Mouse (Mus musculus) CH12.LX (cell line): ENCODE data around the gene Ank3. TPM values are rescaled to one million over a fixed set of nuclear protein-coding genes. Genes with fewer than 3 reads are reported as not detected.

Experiments used
- DNase-seq: peaks from one replicate; pipeline ENCODE4 v3.0.0-alpha.2; 2013; ENCODE audit errors: extremely low read depth
- H3K27ac ChIP-seq: 2 replicates; pipeline ENCODE4 v1.5.1; 2012; ENCODE audit warnings: low read depth, mild to moderate bottlenecking, control low read depth, moderate library complexity; ENCODE audit not compliant: insufficient read depth
- H3K27me3 ChIP-seq: replicated peaks from 2 replicates; pipeline ENCODE3; 2012; ENCODE audit warnings: inconsistent platforms
- H3K36me3 ChIP-seq, 2 experiments: replicated peaks in 1 of 2; 2 replicates each; pipeline versions ENCODE3 to v1.6.1; 2012; ENCODE audit warnings: inconsistent platforms in 1 of 2, low read length in 1 of 2, mild to moderate bottlenecking in 1 of 2, mixed read lengths in 1 of 2, moderate library complexity in 1 of 2; ENCODE audit not compliant: control insufficient read depth in 1 of 2, insufficient read depth in 1 of 2
- H3K4me1 ChIP-seq, 2 experiments: 2 replicates each; pipeline ENCODE4 v1.6.1; 2012; ENCODE audit warnings: inconsistent platforms in 1 of 2, moderate library complexity in 1 of 2; ENCODE audit not compliant: insufficient read depth in 2 of 2, control insufficient read depth in 1 of 2
- H3K4me2 ChIP-seq: 2 replicates; pipeline ENCODE4 v1.6.1; 2012; ENCODE audit warnings: low read depth, mild to moderate bottlenecking, control low read depth; ENCODE audit not compliant: poor library complexity, insufficient read depth, severe bottlenecking
- H3K4me3 ChIP-seq, 3 experiments: fragments of 150-350 bp in 1 of 3; sonication (generic) in 1 of 3; replicated peaks in 1 of 3; 2 replicates each; pipeline versions ENCODE3 to v1.5.1; 2011 to 2012; ENCODE audit warnings: low read depth in 2 of 3, low read length in 2 of 3, mild to moderate bottlenecking in 2 of 3, moderate library complexity in 2 of 3, control low read depth in 1 of 3, improper control_type of control experiment in 1 of 3, inconsistent platforms in 1 of 3, mixed read lengths in 1 of 3; ENCODE audit not compliant: poor library complexity in 1 of 3
- H3K79me2 ChIP-seq: replicated peaks from 2 replicates; pipeline ENCODE4 v1.6.1; 2012; ENCODE audit warnings: mild to moderate bottlenecking, moderate library complexity; ENCODE audit not compliant: control insufficient read depth, poor library complexity, insufficient read depth, severe bottlenecking; ENCODE audit errors: extremely low read depth
- H3K9ac ChIP-seq: 2 replicates; pipeline ENCODE4 v1.6.1; 2012; ENCODE audit warnings: low read depth, mild to moderate bottlenecking, control low read depth, moderate library complexity; ENCODE audit not compliant: insufficient read depth
- H3K9me3 ChIP-seq: replicated peaks from 2 replicates; pipeline ENCODE3; 2012; ENCODE audit warnings: low read length, inconsistent platforms, mixed read lengths
- CHD1 ChIP-seq: IDR thresholded peaks from 2 replicates; pipeline ENCODE4 v1.6.1; 2012; ENCODE audit warnings: low read depth, low read length, improper control_type of control experiment, inconsistent platforms
- CHD2 ChIP-seq: IDR thresholded peaks from 2 replicates; pipeline ENCODE4 v1.6.1; 2011; ENCODE audit warnings: low read length, improper control_type of control experiment
- CTCF ChIP-seq, 2 experiments: IDR thresholded peaks in 1 of 2; conservative IDR thresholded peaks in 1 of 2; 2 replicates each; pipeline ENCODE4 v1.5.1; 2011 to 2012; ENCODE audit warnings: low read depth in 2 of 2, low read length in 2 of 2, improper control_type of control experiment in 1 of 2, inconsistent platforms in 1 of 2, mild to moderate bottlenecking in 1 of 2, moderate library complexity in 1 of 2
- E2F4 ChIP-seq: IDR thresholded peaks from 2 replicates; pipeline ENCODE4 v1.6.1; 2011; ENCODE audit warnings: low read depth, low read length, improper control_type of control experiment; ENCODE audit not compliant: insufficient replicate concordance
- ELF1 ChIP-seq: IDR thresholded peaks from 2 replicates; pipeline ENCODE4 v1.6.1; 2014; ENCODE audit warnings: low read depth, mild to moderate bottlenecking, inconsistent platforms, low read length, improper control_type of control experiment
- EP300 ChIP-seq: IDR thresholded peaks from 2 replicates; pipeline ENCODE4 v1.6.1; 2011; ENCODE audit warnings: low read length, improper control_type of control experiment
- ETS1 ChIP-seq: conservative IDR thresholded peaks from 2 replicates; pipeline ENCODE4 v1.6.1; 2012; ENCODE audit warnings: low read depth, mild to moderate bottlenecking, inconsistent platforms, low read length, improper control_type of control experiment, moderate library complexity
- HCFC1 ChIP-seq: IDR thresholded peaks from 2 replicates; pipeline ENCODE4 v1.6.1; 2012; ENCODE audit warnings: low read depth, mild to moderate bottlenecking, inconsistent platforms, low read length, improper control_type of control experiment
- IRF4 ChIP-seq: IDR thresholded peaks from 2 replicates; pipeline ENCODE4 v1.6.1; 2014; ENCODE audit warnings: low read depth, mild to moderate bottlenecking, inconsistent platforms, low read length, improper control_type of control experiment
- JUN ChIP-seq: IDR thresholded peaks from 2 replicates; pipeline ENCODE4 v1.6.1; 2011; ENCODE audit warnings: low read depth, mild to moderate bottlenecking, low read length, improper control_type of control experiment, moderate library complexity; ENCODE audit not compliant: insufficient read depth
- JUND ChIP-seq: conservative IDR thresholded peaks from 2 replicates; pipeline ENCODE4 v1.6.1; 2011; ENCODE audit warnings: low read depth, low read length, improper control_type of control experiment
- KAT2A ChIP-seq: IDR thresholded peaks from 2 replicates; pipeline ENCODE4 v1.6.1; 2012; ENCODE audit warnings: low read length, improper control_type of control experiment, inconsistent platforms; ENCODE audit not compliant: insufficient replicate concordance
- MAFK ChIP-seq: IDR thresholded peaks from 2 replicates; pipeline ENCODE4 v1.6.1; 2011; ENCODE audit warnings: low read length, improper control_type of control experiment; ENCODE audit not compliant: insufficient replicate concordance
- MAX ChIP-seq: IDR thresholded peaks from 2 replicates; pipeline ENCODE4 v1.6.1; 2011; ENCODE audit warnings: low read length, improper control_type of control experiment
- MAZ ChIP-seq: IDR thresholded peaks from 2 replicates; pipeline ENCODE4 v1.6.1; 2012; ENCODE audit warnings: low read depth, mild to moderate bottlenecking, inconsistent platforms, low read length, improper control_type of control experiment, moderate library complexity
- MXI1 ChIP-seq: IDR thresholded peaks from 2 replicates; pipeline ENCODE4 v1.6.1; 2011; ENCODE audit warnings: mild to moderate bottlenecking, low read depth, low read length, improper control_type of control experiment
- MYC ChIP-seq: IDR thresholded peaks from 2 replicates; pipeline ENCODE4 v1.6.1; 2011; ENCODE audit warnings: low read depth, mild to moderate bottlenecking, improper control_type of control experiment, low read length
- NELFE ChIP-seq: IDR thresholded peaks from 2 replicates; pipeline ENCODE4 v1.6.1; 2011; ENCODE audit warnings: low read depth, low read length, improper control_type of control experiment
- NRF1 ChIP-seq: IDR thresholded peaks from 2 replicates; pipeline ENCODE4 v1.6.1; 2014; ENCODE audit warnings: low read depth, mild to moderate bottlenecking, inconsistent platforms, low read length, improper control_type of control experiment, moderate library complexity
- POLR2A ChIP-seq: IDR thresholded peaks from 2 replicates; pipeline ENCODE4 v1.6.1; 2011; ENCODE audit warnings: low read depth, mild to moderate bottlenecking, improper control_type of control experiment, low read length
- POLR2AphosphoS2 ChIP-seq: IDR thresholded peaks from 2 replicates; pipeline ENCODE4 v1.6.1; 2011; ENCODE audit warnings: low read depth, low read length, improper control_type of control experiment
- RAD21 ChIP-seq: IDR thresholded peaks from 2 replicates; pipeline ENCODE4 v1.6.1; 2011; ENCODE audit warnings: low read depth, mild to moderate bottlenecking, low read length, improper control_type of control experiment, moderate library complexity
- RCOR1 ChIP-seq: conservative IDR thresholded peaks from 2 replicates; pipeline ENCODE4 v1.6.1; 2012; ENCODE audit warnings: low read depth, mild to moderate bottlenecking, inconsistent platforms, low read length, improper control_type of control experiment
- SIN3A ChIP-seq: IDR thresholded peaks from 2 replicates; pipeline ENCODE4 v1.6.1; 2012; ENCODE audit warnings: low read length, improper control_type of control experiment, inconsistent platforms
- SMC3 ChIP-seq: IDR thresholded peaks from 2 replicates; pipeline ENCODE4 v1.6.1; 2011; ENCODE audit warnings: low read depth, low read length, improper control_type of control experiment
- TCF12 ChIP-seq: IDR thresholded peaks from 2 replicates; pipeline ENCODE4 v1.6.1; 2014; ENCODE audit warnings: low read depth, mild to moderate bottlenecking, inconsistent platforms, low read length, improper control_type of control experiment
- USF1 ChIP-seq: IDR thresholded peaks from 2 replicates; pipeline ENCODE4 v1.6.1; 2014; ENCODE audit warnings: low read depth, mild to moderate bottlenecking, inconsistent platforms, low read length, improper control_type of control experiment
- USF2 ChIP-seq: conservative IDR thresholded peaks from 2 replicates; pipeline ENCODE4 v1.6.1; 2011; ENCODE audit warnings: low read depth, low read length, improper control_type of control experiment
- ZKSCAN1 ChIP-seq: IDR thresholded peaks from 2 replicates; pipeline ENCODE4 v1.6.1; 2012; ENCODE audit warnings: low read depth, inconsistent platforms, low read length, improper control_type of control experiment, borderline replicate concordance
- ZMIZ1 ChIP-seq: IDR thresholded peaks from 2 replicates; pipeline ENCODE4 v1.6.1; 2012; ENCODE audit warnings: low read depth, mild to moderate bottlenecking, inconsistent platforms, low read length, improper control_type of control experiment
- ZNF384 ChIP-seq: IDR thresholded peaks from 2 replicates; pipeline ENCODE4 v1.6.1; 2012; ENCODE audit warnings: low read depth, low read length, improper control_type of control experiment, inconsistent platforms
- dilution Hi-C: fragments of 300-500 bp; cut with MboI; formaldehyde crosslinking; loops from 2 replicates; pipeline ENCODE4 v1.14.3; 2020; ENCODE audit warnings: low sequenced_read_pairs; ENCODE audit not compliant: extremely low pct_unique_long_range_greater_than_20kb, extremely low pct_ligation_motif_present
- in situ Hi-C: fragments of 300-500 bp; cut with MboI; formaldehyde crosslinking; loops from 3 replicates; pipeline ENCODE4 v1.14.3; 2019; ENCODE audit warnings: low sequenced_read_pairs, low pct_ligation_motif_present, low pct_unique_long_range_greater_than_20kb, mixed read lengths
- polyA plus RNA-seq: library from polyadenylated mRNA; unstranded; fragments of >175 nt; gene quantifications from 2 replicates; pipeline ENCODE4 v1.2.1, GENCODE M21; 2012; ENCODE audit warnings: low read depth; ENCODE audit not compliant: insufficient read length
- total RNA-seq, 2 experiments: library from RNA; depleted of rRNA; stranded (reverse); fragments of 300-350 nt in 1 of 2; fragments of >200 nt in 1 of 2; gene quantifications; 2 replicates each; pipeline ENCODE4 v1.2.3; 2012 to 2014

The Ank3 gene
- total and polyA plus RNA-seq, 3 experiments, result 4.7 to 8.3 (median 6.2) TPM

GRCm38 (mm10) chr10:69997082-69997481, 598.5 kb downstream of the Ank3 start:
- TF ChIP-seq MYC (no peak), USF2 (no peak), SIN3A (no peak), IRF4 (no peak), ETS1 (no peak), HCFC1 (no peak), MAFK (peak; percentile 68; the same call in 1 of the 2 replicates), POLR2AphosphoS2 (no peak)
- dilution Hi-C loops, result no loop called here

GRCm38 (mm10) chr10:70004058-70004457, 605.5 kb downstream of the Ank3 start:
- TF ChIP-seq SIN3A (no peak), NELFE (no peak), ZKSCAN1 (no peak), TCF12 (no peak), ELF1 (no peak), SMC3 (peak; percentile 43), CHD1 (no peak), POLR2A (no peak), EP300 (no peak), MXI1 (no peak), ZMIZ1 (no peak), MAX (no peak), RCOR1 (no peak), IRF4 (no peak), NRF1 (no peak), ZNF384 (no peak), KAT2A (no peak), RAD21 (peak; percentile 29), CTCF (conservative IDR thresholded peaks at IDR 0.05 in 1 of 2, IDR thresholded peaks at IDR 0.05 in 1 of 2; ENCODE audit: low read depth in 2 of 2, low read length in 2 of 2) (peak; percentile 19 to 52; a peak in 3 of 4 replicates), E2F4 (no peak), CHD2 (no peak), MAZ (no peak), JUN (no peak), USF1 (no peak), JUND (no peak), HCFC1 (no peak)
- Histone ChIP-seq H3K4me2 (no peak overlapping the region), H3K27me3 (no peaks in the 10 kb centered on the region), H3K36me3 (peaks cover 0 to 37% of the 10 kb centered on the region in 2 experiments), H3K4me1 (peaks cover 2 to 4% of the 10 kb centered on the region in 2 experiments; a peak in 2 of 4 replicates), H3K27ac (no peak overlapping the region), H3K79me2 (no peaks in the 10 kb centered on the region), H3K9me3 (no peaks in the 10 kb centered on the region), H3K4me3 (no peak overlapping the region), H3K9ac (no peak overlapping the region)
- dilution Hi-C loops, result no loop called here
- in situ Hi-C loops, result no loop called here
- peak; percentile 11 for DNase-seq

More at GRCm38 (mm10) chr10:69997082-69997481, 598.5 kb downstream of the Ank3 start:
- Histone ChIP-seq H3K4me3 (no peak overlapping the region), H3K9ac (no peak overlapping the region), H3K79me2 (no peaks in the 10 kb centered on the region), H3K4me1 (no peaks in the 10 kb centered on the region), H3K4me2 (no peak overlapping the region), H3K27me3 (no peaks in the 10 kb centered on the region), H3K9me3 (no peaks in the 10 kb centered on the region), H3K27ac (no peak overlapping the region), H3K36me3 (peaks cover 0 to 30% of the 10 kb centered on the region in 2 experiments)
- in situ Hi-C loops, result loop anchor here (25.0 kb wide), 1 partner anchor 290 kb away; no protein-coding TSS in a partner anchor
- no peak for DNase-seq
